Mouse (Mus musculus) adrenal gland, postnatal 4 days (tissue): ENCODE data around the gene Gm49486. TPM values are rescaled to one million over a fixed set of nuclear protein-coding genes. Genes with fewer than 3 reads are reported as not detected.

Source experiments
- DNase-seq, 2 experiments: peaks; one replicate each; pipeline ENCODE4 v3.0.0; 2021 to 2022; ENCODE audit warnings: low spot score in 2 of 2, mixed read lengths in 2 of 2
- long read RNA-seq, 2 experiments: library from polyadenylated mRNA; stranded (forward); transcript quantifications; one replicate each; pipeline ENCODE4 v2.0.0; 2021
- total RNA-seq, 2 experiments: library from RNA; stranded (reverse); gene quantifications; 2 replicates each; pipeline ENCODE4 v1.2.3; 2021

The Gm49486 gene
- total RNA-seq = under 1 TPM; 0.17 to 0.70 TPM
- long read RNA-seq, experiment 1, partial matches to known transcripts = 0 of 6 reads
- long read RNA-seq, experiment 1, other reads (novel, unspliced or antisense) = 6 of 6 reads
- long read RNA-seq, experiment 2, partial matches to known transcripts = 0 of 4 reads
- long read RNA-seq, experiment 2, other reads (novel, unspliced or antisense) = 4 of 4 reads

- peak; percentile 55 to 69 for DNase-seq
Observed at GRCm38 (mm10) chr15:79229058-79229821, at the start of gene Gm49486, which contains the start of gene Pick1. Gene Gm49486 (plus strand): TSS chr15:79229391. Gene Pick1 (plus strand): TSS chr15:79229173.

GRCm38 (mm10) chr15:79185213-79185612, 44.0 kb upstream of the Gm49486 start:
- DNase-seq = no peak

GRCm38 (mm10) chr15:79187819-79188218, 41.4 kb upstream of the Gm49486 start:
- DNase-seq = no peak

GRCm38 (mm10) chr15:79191426-79191825, 37.8 kb upstream of the Gm49486 start:
- no peak for DNase-seq

GRCm38 (mm10) chr15:79192450-79192849, 36.7 kb upstream of the Gm49486 start:
- DNase-seq = no peak

- DNase-seq = no peak
Observed at GRCm38 (mm10) chr15:79192885-79193845, 36.0 kb upstream of the Gm49486 start.

- no peak for DNase-seq
Observed at GRCm38 (mm10) chr15:79194048-79194447, 35.1 kb upstream of the Gm49486 start.

- DNase-seq = no peak
Observed at GRCm38 (mm10) chr15:79194946-79195345, 34.2 kb upstream of the Gm49486 start.

GRCm38 (mm10) chr15:79195492-79195891, 33.7 kb upstream of the Gm49486 start:
- DNase-seq = no peak

GRCm38 (mm10) chr15:79199390-79199976, 29.7 kb upstream of the Gm49486 start:
- DNase-seq = no peak

GRCm38 (mm10) chr15:79201491-79202150, 27.6 kb upstream of the Gm49486 start:
- no peak for DNase-seq

- no peak for DNase-seq
Observed at GRCm38 (mm10) chr15:79202575-79202974, 26.6 kb upstream of the Gm49486 start.

- no peak for DNase-seq
Observed at GRCm38 (mm10) chr15:79208211-79208610, 21.0 kb upstream of the Gm49486 start.

- no peak for DNase-seq
Observed at GRCm38 (mm10) chr15:79208758-79209439, 20.3 kb upstream of the Gm49486 start.

GRCm38 (mm10) chr15:79210357-79210756, 18.8 kb upstream of the Gm49486 start:
- no peak for DNase-seq

- DNase-seq = no peak
Observed at GRCm38 (mm10) chr15:79212750-79213446, 16.3 kb upstream of the Gm49486 start.

GRCm38 (mm10) chr15:79213591-79213990, 15.6 kb upstream of the Gm49486 start:
- DNase-seq = no peak

GRCm38 (mm10) chr15:79216191-79216590, 13.0 kb upstream of the Gm49486 start:
- DNase-seq = no peak

- DNase-seq = no peak
Observed at GRCm38 (mm10) chr15:79219572-79219971, 9.6 kb upstream of the Gm49486 start.
